18 mouse cellular contexts compared by ENCODE assay signal in the genomic region with DNA sequence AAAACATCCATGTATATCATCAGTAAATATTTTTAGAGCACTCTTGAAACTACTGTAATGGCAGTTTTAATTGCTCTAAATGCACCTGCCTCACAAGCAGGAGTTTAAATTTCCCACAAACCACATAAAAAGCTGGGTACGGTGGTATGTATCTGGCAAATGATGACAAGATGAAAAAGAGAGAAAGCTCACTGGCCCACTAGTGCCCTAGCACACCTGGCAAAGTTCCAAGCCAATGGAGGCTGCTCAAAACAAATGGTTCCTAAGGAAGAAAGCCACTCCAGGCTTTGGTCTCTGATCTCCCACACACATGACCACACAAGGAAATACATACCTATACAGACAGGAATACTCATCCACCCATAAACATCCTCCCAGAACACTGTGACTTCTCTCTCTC. TPM values are rescaled to one million over a fixed set of nuclear protein-coding genes. Genes with fewer than 3 reads are reported as not detected.
DNase-seq lines count a peak whose midpoint lies in the region; ATAC-seq lines count a peak whose summit lies in the region.
"Had no signal": no experiment of that assay in that cellular context is flagged by ENCODE, and none has a peak within 500 bp of the region (broad histone marks: within the 10 kb centered on the region; RNA-seq: fewer than 3 reads in every experiment).

No protein-coding gene starts in this region.

- DNase-seq in cerebellum, postnatal 25 days: peak; percentile 21 to 48
- DNase-seq in cerebellum, adult 9-11 months: no peak
- peak; percentile 13 for DNase-seq in lung, postnatal 10 days
- no peak for DNase-seq in lung, adult 18-20 months
- peak; percentile 36 for DNase-seq in T-cell, adult 2 months (ENCODE audit: low spot score)
- DNase-seq in thymus, postnatal 10 days (ENCODE audit: low spot score in 2 of 2): peak; percentile 23 to 55
- no peak for DNase-seq in adrenal gland, adult 8-10 months
- DNase-seq in liver, embryonic 11.5 days (ENCODE audit: low spot score): no peak
- DNase-seq: adrenal gland, postnatal 36 days; cerebellum, adult 2 months; heart, postnatal 4 days; layer of hippocampus, adult 9-11 months had no signal

- H3K9ac ChIP-seq in liver, embryonic 11.5 days (ENCODE audit: low read depth, low read length): no peak overlapping the region
- H3K9ac ChIP-seq: heart, embryonic 12.5 days; limb, embryonic 15.5 days; lung, embryonic 15.5 days had no signal

- WGBS in liver, embryonic 11.5 days: 73% methylated on average over 1 of the region's 1 CpGs

- ATAC-seq in liver, embryonic 11.5 days (replicated peaks; ENCODE audit: low FRiP score): no peak
- ATAC-seq: intestine, embryonic 16.5 days had no signal

- no peak overlapping the region for H3K4me2 ChIP-seq in liver, embryonic 11.5 days
- H3K4me2 ChIP-seq: heart, embryonic 12.5 days; limb, embryonic 15.5 days; lung, embryonic 15.5 days had no signal

- no peak overlapping the region for H3K4me3 ChIP-seq in liver, embryonic 11.5 days (ENCODE audit: low read depth, low read length)
- H3K4me3 ChIP-seq: forebrain, embryonic 10.5 days; heart, embryonic 12.5 days; limb, embryonic 15.5 days; lung, embryonic 15.5 days; myocyte had no signal

- peaks cover 4% of the 10 kb centered on the region; the same call in 1 of the 2 replicates for H3K4me1 ChIP-seq in liver, embryonic 11.5 days (replicated peaks; ENCODE audit: control insufficient read depth, insufficient read depth, low read length)

- H3K9me3 ChIP-seq in liver, embryonic 11.5 days (ENCODE audit: control insufficient read depth, low read length): no peaks in the 10 kb centered on the region
- H3K9me3 ChIP-seq: forebrain, embryonic 10.5 days; heart, embryonic 12.5 days; limb, embryonic 15.5 days; lung, embryonic 15.5 days had no signal

- H3K27ac ChIP-seq in liver, embryonic 11.5 days (ENCODE audit: low read depth, low read length): no peak overlapping the region
- H3K27ac ChIP-seq: forebrain, embryonic 10.5 days; limb, embryonic 15.5 days had no signal

- no peaks in the 10 kb centered on the region for H3K36me3 ChIP-seq in liver, embryonic 11.5 days (ENCODE audit: control insufficient read depth, insufficient read depth, low read length)
- H3K36me3 ChIP-seq: forebrain, embryonic 10.5 days; heart, embryonic 12.5 days; limb, embryonic 15.5 days; lung, embryonic 15.5 days had no signal

- H3K27me3 ChIP-seq in liver, embryonic 11.5 days (replicated peaks; ENCODE audit: control insufficient read depth, insufficient read depth, low read length): no peaks in the 10 kb centered on the region
- H3K27me3 ChIP-seq: heart, embryonic 12.5 days; limb, embryonic 15.5 days; lung, embryonic 15.5 days had no signal

RNA-seq across cellular contexts. Expression of a gene that starts 31.9 kb away (rescaled TPM):
- total RNA-seq in adrenal gland, adult 8-10 months (2022): 10 to 100 TPM; 22.0 to 31.9 (median 28.6) TPM
- 8.7 and 11.2 TPM in 2 replicates for polyA plus RNA-seq in liver, embryonic 11.5 days (2014; fragmentation: Nextera tagmentation; extraction: Ambion mirVana)

Comparison
In these comparisons a context has a peak if more than half of its experiments do, and no peak if none do; other contexts are left out.
1. DNase-seq: peak in cerebellum, postnatal 25 days (2 of 2), lung, postnatal 10 days (single experiment), T-cell, adult 2 months (single experiment) and thymus, postnatal 10 days (2 of 2); none in cerebellum, adult 9-11 months (single experiment), lung, adult 18-20 months (0 of 2), adrenal gland, adult 8-10 months (single experiment) and liver, embryonic 11.5 days (single experiment).